Mouse (Mus musculus) forebrain, embryonic 16.5 days (tissue): ENCODE measurements around the gene H2-Aa. TPM values are rescaled to one million over a fixed set of nuclear protein-coding genes. Genes with fewer than 3 reads are reported as not detected.

ENCODE experiments used
- ATAC-seq: fragments of 200-750 bp; cut with Nextera tagmentation; 2 replicates; pipeline ENCODE4 v1.8.0; 2017; ENCODE audit warnings: mild to moderate bottlenecking, moderate library complexity
- H3K27ac ChIP-seq: fragments of 300-500 bp; sonication (generic); 2 replicates; pipeline ENCODE4 v1.5.1; 2014; ENCODE audit warnings: low read length, control low read depth
- H3K27me3 ChIP-seq: fragments of 300-500 bp; sonication (generic); replicated peaks from 2 replicates; pipeline ENCODE4 v1.6.1; 2014; ENCODE audit warnings: low read length; ENCODE audit not compliant: control insufficient read depth, insufficient read depth
- H3K36me3 ChIP-seq: fragments of 300-500 bp; sonication (generic); 2 replicates; pipeline ENCODE4 v1.6.1; 2014; ENCODE audit not compliant: control insufficient read depth, insufficient read depth
- H3K4me1 ChIP-seq: fragments of 300-500 bp; sonication (generic); replicated peaks from 2 replicates; pipeline ENCODE4 v1.6.1; 2014; ENCODE audit warnings: low read length; ENCODE audit not compliant: control insufficient read depth, insufficient read depth
- H3K4me2 ChIP-seq: fragments of 300-500 bp; sonication (generic); 2 replicates; pipeline ENCODE4 v1.6.1; 2014; ENCODE audit warnings: mild to moderate bottlenecking, low read length, control low read depth
- H3K4me3 ChIP-seq: fragments of 300-500 bp; sonication (generic); replicated peaks from 2 replicates; pipeline ENCODE4 v1.5.1; 2014; ENCODE audit warnings: mild to moderate bottlenecking, low read length, control low read depth
- H3K9ac ChIP-seq: fragments of 300-500 bp; sonication (generic); replicated peaks from 2 replicates; pipeline ENCODE4 v1.6.1; 2014; ENCODE audit warnings: low read depth, low read length, control low read depth
- H3K9me3 ChIP-seq: fragments of 300-500 bp; sonication (generic); 2 replicates; pipeline ENCODE4 v1.6.1; 2016; ENCODE audit warnings: low read length; ENCODE audit not compliant: control insufficient read depth
- WGBS: fragments of 180-500 bp; shearing (Covaris S2); extraction: QIAGEN DNeasy Blood & Tissue Kit; methylation state at CpG from one replicate; pipeline ENCODE4 v1.1.7; 2014; 5-methylcytosine and 5-hydroxymethylcytosine counted together
- polyA plus RNA-seq: library from polyadenylated mRNA; unstranded; fragments of >200 nt; fragmentation: Nextera tagmentation; extraction: Ambion mirVana; gene quantifications from 2 replicates; pipeline ENCODE4 v1.2.1, GENCODE M21; 2015

H2-Aa gene
- not detected in 2 replicates for polyA plus RNA-seq

- no peaks in the 10 kb centered on the region for H3K27me3 ChIP-seq
- no peak within 1 kb of the TSS for H3K4me2 ChIP-seq
- H3K9ac ChIP-seq: no peak within 1 kb of the TSS
- 15% methylated on average over 8 of the region's 8 CpGs for WGBS
- peaks cover 4% of the 10 kb centered on the region; the same call in 1 of the 2 replicates for H3K4me1 ChIP-seq
- no peak within 1 kb of the TSS for H3K4me3 ChIP-seq
- H3K9me3 ChIP-seq: no peaks in the 10 kb centered on the region
- no peaks in the 10 kb centered on the region for H3K36me3 ChIP-seq
- no peak; the same call in 1 of the 2 replicates for ATAC-seq
- no peak within 1 kb of the TSS for H3K27ac ChIP-seq
Measured at GRCm38 (mm10) chr17:34287648-34288047, at the start of gene H2-Aa. Gene H2-Aa (minus strand): TSS chr17:34287823.

GRCm38 (mm10) chr17:34331200-34331599, 43.6 kb upstream of the H2-Aa start:
- no peaks in the 10 kb centered on the region for H3K9me3 ChIP-seq
- H3K4me1 ChIP-seq: no peaks in the 10 kb centered on the region
- ATAC-seq: no peak
- H3K4me3 ChIP-seq: no peak overlapping the region
- WGBS: 92% methylated on average over 1 of the region's 1 CpGs
- no peaks in the 10 kb centered on the region for H3K36me3 ChIP-seq
- no peaks in the 10 kb centered on the region for H3K27me3 ChIP-seq
- no peak overlapping the region for H3K27ac ChIP-seq
- H3K4me2 ChIP-seq: no peak overlapping the region
- no peak overlapping the region for H3K9ac ChIP-seq

DNA sequence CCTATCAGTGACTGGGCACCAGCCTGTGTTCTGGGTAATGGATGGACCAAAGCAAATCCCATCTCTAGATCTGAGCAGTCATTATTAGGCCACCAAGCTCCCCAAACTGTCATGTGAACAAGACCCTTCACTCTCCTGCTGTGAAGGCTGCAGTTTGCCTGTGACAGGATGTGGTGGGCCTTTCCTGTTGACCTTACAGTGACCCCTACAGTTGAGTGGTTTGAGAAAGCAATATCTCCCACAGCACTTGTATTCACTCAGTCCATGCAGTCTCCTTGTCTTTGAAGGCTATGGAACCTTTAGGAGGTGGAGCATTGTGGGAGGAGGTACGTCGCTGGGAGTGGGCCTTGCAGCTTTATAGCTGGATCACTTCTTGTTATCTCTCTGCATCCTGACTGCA, 42.2 kb upstream of the H2-Aa start:
- Histone ChIP-seq H3K4me1 (no peaks in the 10 kb centered on the region), H3K36me3 (no peaks in the 10 kb centered on the region), H3K27ac (no peak overlapping the region), H3K4me2 (no peak overlapping the region), H3K27me3 (no peaks in the 10 kb centered on the region), H3K9me3 (no peaks in the 10 kb centered on the region), H3K4me3 (no peak overlapping the region), H3K9ac (no peak overlapping the region)
- ATAC-seq: no peak
- WGBS: 68% methylated on average over 2 of the region's 2 CpGs

- WGBS: 85% methylated on average over 3 of the region's 3 CpGs
- Histone ChIP-seq H3K27me3 (no peaks in the 10 kb centered on the region), H3K9me3 (no peaks in the 10 kb centered on the region), H3K4me3 (no peak overlapping the region), H3K27ac (no peak overlapping the region), H3K9ac (no peak overlapping the region), H3K4me1 (no peaks in the 10 kb centered on the region), H3K36me3 (no peaks in the 10 kb centered on the region), H3K4me2 (no peak overlapping the region)
- no peak for ATAC-seq
Measured at GRCm38 (mm10) chr17:34326373-34326772, 38.8 kb upstream of the H2-Aa start.

GRCm38 (mm10) chr17:34325436-34325835, 37.8 kb upstream of the H2-Aa start, which contains the start of gene H2-Eb2:
Gene H2-Eb2 (plus strand): TSS chr17:34325665.
- no peaks in the 10 kb centered on the region for H3K4me1 ChIP-seq
- 60% methylated on average over 4 of the region's 4 CpGs for WGBS
- no peaks in the 10 kb centered on the region for H3K36me3 ChIP-seq
- H3K27ac ChIP-seq: no peak within 1 kb of the TSS
- no peaks in the 10 kb centered on the region for H3K9me3 ChIP-seq
- H3K9ac ChIP-seq: no peak within 1 kb of the TSS
- no peaks in the 10 kb centered on the region for H3K27me3 ChIP-seq
- no peak within 1 kb of the TSS for H3K4me3 ChIP-seq
- ATAC-seq: no peak
- no peak within 1 kb of the TSS for H3K4me2 ChIP-seq

DNA sequence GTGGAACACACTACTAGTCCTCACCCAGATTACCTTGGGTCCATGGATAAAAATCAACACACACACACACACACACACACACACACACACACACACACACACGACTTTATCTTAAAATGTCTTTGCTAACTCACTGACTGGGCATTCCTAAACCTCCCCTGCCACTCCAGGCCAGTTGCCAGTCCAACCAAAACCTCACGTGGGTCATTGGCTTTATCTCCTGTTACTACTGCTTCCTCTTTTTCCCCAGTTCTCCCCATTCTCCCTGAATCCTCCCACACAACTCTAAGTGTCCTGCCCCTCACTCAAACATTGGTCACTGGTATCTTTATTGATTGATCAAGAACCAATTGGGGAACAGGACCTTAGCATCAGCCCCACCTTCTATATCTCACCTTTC, 29.7 kb upstream of the H2-Aa start:
- whole genome bisulfite sequencing: 35% methylated on average over 2 of the region's 2 CpGs

GRCm38 (mm10) chr17:34316697-34317096, 29.1 kb upstream of the H2-Aa start:
- no peak overlapping the region for H3K27ac ChIP-seq

More for the DNA sequence above, 29.7 kb upstream of the H2-Aa start:
- H3K27me3 ChIP-seq: no peaks in the 10 kb centered on the region
- H3K9me3 ChIP-seq: no peaks in the 10 kb centered on the region
- H3K4me1 ChIP-seq: no peaks in the 10 kb centered on the region
- no peak overlapping the region for H3K4me3 ChIP-seq
- H3K36me3 ChIP-seq: no peaks in the 10 kb centered on the region
- ATAC-seq: no peak
- H3K4me2 ChIP-seq: no peak overlapping the region
- no peak overlapping the region for H3K27ac ChIP-seq
- no peak overlapping the region for H3K9ac ChIP-seq

GRCm38 (mm10) chr17:34315512-34315911, 27.9 kb upstream of the H2-Aa start:
- H3K9me3 ChIP-seq: no peaks in the 10 kb centered on the region
- no peak overlapping the region for H3K4me2 ChIP-seq
- 81% methylated on average over 1 of the region's 1 CpGs for WGBS
- no peak overlapping the region for H3K9ac ChIP-seq
- H3K4me1 ChIP-seq: no peaks in the 10 kb centered on the region
- H3K27me3 ChIP-seq: no peaks in the 10 kb centered on the region
- no peak overlapping the region for H3K4me3 ChIP-seq
- no peak overlapping the region for H3K27ac ChIP-seq
- no peak for ATAC-seq
- H3K36me3 ChIP-seq: no peaks in the 10 kb centered on the region

More at GRCm38 (mm10) chr17:34316697-34317096, 29.1 kb upstream of the H2-Aa start:
- H3K9ac ChIP-seq: no peak overlapping the region
- 70% methylated on average over 2 of the region's 2 CpGs for WGBS
- H3K27me3 ChIP-seq: no peaks in the 10 kb centered on the region
- no peaks in the 10 kb centered on the region for H3K36me3 ChIP-seq
- no peak for ATAC-seq
- H3K9me3 ChIP-seq: no peaks in the 10 kb centered on the region
- no peaks in the 10 kb centered on the region for H3K4me1 ChIP-seq
- H3K4me2 ChIP-seq: no peak overlapping the region
- H3K4me3 ChIP-seq: no peak overlapping the region

- 69% methylated on average over 9 of the region's 9 CpGs for WGBS
- Histone ChIP-seq H3K4me3 (no peak overlapping the region), H3K27me3 (no peaks in the 10 kb centered on the region), H3K9ac (no peak overlapping the region), H3K4me2 (no peak overlapping the region), H3K27ac (no peak overlapping the region), H3K4me1 (peaks cover 4% of the 10 kb centered on the region), H3K9me3 (no peaks in the 10 kb centered on the region), H3K36me3 (no peaks in the 10 kb centered on the region)
- ATAC-seq: no peak
Measured at GRCm38 (mm10) chr17:34314286-34314685, 26.7 kb upstream of the H2-Aa start.

DNA sequence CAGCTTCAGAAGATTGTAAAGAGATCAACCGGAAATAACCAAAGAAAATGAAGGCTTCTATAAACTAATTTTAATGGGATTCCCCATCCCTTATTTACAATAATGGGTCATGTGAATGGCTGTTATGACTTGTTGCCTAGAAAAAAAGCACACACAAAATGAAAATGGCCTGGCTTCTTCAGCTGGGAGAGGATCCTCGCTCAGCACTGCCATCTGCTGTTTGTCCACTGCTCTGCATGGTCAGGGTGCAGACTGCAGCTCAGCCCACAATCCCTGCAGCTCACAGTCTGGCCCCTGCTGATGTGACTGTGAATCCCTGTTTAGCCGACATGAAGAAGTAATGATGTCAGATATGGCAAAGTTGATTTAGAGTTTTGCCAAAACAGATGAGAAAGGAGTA, 25.8 kb upstream of the H2-Aa start:
- no peak overlapping the region for H3K9ac ChIP-seq
- H3K27ac ChIP-seq: no peak overlapping the region
- no peaks in the 10 kb centered on the region for H3K27me3 ChIP-seq
- H3K9me3 ChIP-seq: no peaks in the 10 kb centered on the region
- H3K36me3 ChIP-seq: no peaks in the 10 kb centered on the region
- no peak overlapping the region for H3K4me2 ChIP-seq
- H3K4me3 ChIP-seq: no peak overlapping the region
- H3K4me1 ChIP-seq: peaks cover 7% of the 10 kb centered on the region
- WGBS: 31% methylated on average over 3 of the region's 3 CpGs
- ATAC-seq: no peak
